Mouse (Mus musculus) CD4-positive, CD25-positive, alpha-beta regulatory T cell, adult 4 months (primary cell): ENCODE measurements around the gene Elavl1. TPM values are rescaled to one million over a fixed set of nuclear protein-coding genes. Genes with fewer than 3 reads are reported as not detected.
"Not testable (repeated sequence)": the region's sequence is repeated elsewhere in the genome, so short reads cannot be mapped to it uniquely, and the experiment has no call there.

Experiments used
- ATAC-seq: one replicate; pipeline ENCODE4 v1.8.0; 2017
- polyA plus RNA-seq, 2 experiments: library from polyadenylated mRNA; unstranded; fragments of 100-300 nt; shearing (Covaris generic); gene quantifications; one replicate each; pipeline ENCODE4 v1.2.1; 2017

The Elavl1 gene
- polyA plus RNA-seq: 10 to 100 TPM; 20.4 to 38.9 TPM

DNA sequence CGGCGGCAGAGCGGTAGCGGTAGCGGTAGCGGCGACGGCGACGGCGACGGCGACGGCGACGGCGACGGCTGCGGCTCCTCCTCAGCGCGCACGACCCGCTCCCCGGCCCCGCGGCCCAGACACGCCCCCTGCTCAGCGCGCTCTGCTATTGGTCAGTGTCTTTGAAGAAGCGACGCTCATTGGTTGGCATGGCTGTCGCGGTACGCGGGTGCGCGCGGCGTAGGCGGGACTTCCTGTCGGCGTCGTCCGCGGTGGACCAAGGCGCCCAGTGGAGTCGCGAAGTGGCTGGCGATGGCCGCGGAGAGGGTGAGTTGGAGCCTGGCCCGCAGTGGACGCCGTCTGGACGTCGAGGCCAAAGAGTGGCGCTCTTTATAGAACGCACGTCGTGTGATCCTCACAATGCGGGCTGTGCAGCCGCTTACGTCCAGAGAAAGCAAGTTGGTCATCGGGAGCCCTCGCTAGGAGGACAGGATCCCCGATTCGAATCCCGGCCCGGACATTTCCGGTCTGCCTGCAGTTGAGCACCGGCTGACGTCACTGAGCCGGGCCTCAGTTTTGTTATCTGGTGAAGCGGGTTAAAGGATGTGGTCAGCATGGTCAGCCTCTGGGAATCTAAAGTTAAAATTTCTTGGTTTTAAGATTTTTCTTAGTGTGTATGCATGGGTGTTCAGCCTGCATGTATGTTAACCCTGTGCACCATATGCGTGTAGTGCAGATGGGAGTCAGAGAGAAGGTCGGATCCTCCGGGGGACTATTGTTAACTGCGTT is at the start of gene Elavl1, which contains the start of gene Ccl25:
TSS of gene Elavl1 (minus strand) at position 431 of the 768 bp plus-strand sequence.
TSS of gene Ccl25 (plus strand) at position 228 of the 768 bp plus-strand sequence.
- ATAC-seq: peak; percentile 92

DNA sequence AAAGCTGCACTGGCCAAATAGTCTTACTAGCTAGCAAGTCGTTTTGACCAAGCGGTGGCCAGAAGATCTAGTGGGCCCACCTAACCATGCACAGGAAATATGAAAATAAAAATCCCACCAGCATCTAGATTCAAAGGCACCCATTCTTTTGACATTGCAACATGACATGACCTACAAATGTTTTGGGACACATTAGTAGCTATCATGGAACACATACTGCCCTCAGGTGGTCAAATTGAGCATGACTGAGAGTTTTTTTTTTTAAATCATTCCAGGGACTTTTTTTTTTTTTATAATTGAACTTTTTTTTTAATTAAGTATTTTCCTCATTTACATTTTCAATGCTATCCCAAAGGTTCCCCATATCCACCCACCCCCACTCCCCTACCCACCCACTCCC is 47.4 kb upstream of the Elavl1 start:
- ATAC-seq: no peak

DNA sequence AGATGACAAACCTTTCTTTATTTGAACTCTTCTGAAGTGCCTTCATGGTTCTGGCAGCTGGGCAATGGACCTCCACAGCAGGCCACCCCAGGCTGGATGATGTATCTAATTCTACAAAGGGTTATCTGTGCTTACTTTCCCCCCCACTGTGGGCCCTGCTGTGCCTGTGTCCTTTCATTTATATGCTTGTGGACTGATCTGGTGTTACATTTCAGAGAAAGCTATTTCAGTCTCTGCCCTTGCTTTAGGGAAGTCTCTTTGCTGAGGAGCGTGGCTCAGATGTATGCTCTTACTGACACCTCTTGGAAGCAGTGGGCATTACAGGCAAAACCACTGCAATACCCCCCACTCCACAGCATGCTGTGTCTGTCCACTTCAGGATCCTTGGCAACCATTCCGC is 44.9 kb upstream of the Elavl1 start:
- ATAC-seq: peak; percentile 94

DNA sequence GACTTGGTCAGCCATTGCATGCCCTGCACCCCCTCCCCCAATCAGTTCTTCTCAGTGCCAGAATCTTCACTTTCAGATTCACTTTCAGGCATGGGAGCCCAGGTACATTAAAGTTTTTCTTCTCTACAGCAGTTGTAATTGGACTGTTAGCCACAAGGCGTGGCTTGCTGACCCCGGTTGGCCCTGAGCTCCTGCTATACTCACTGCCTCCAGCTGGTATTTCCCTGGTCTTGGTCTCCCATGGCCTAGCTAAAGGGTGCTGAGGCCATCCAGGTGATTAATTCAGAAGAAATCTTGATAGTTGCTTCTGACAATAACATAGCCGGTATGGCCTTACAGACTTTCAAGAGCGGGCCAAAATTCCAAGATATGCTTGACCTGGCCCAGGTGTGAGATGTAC is 43.3 kb upstream of the Elavl1 start:
- no peak for ATAC-seq

DNA sequence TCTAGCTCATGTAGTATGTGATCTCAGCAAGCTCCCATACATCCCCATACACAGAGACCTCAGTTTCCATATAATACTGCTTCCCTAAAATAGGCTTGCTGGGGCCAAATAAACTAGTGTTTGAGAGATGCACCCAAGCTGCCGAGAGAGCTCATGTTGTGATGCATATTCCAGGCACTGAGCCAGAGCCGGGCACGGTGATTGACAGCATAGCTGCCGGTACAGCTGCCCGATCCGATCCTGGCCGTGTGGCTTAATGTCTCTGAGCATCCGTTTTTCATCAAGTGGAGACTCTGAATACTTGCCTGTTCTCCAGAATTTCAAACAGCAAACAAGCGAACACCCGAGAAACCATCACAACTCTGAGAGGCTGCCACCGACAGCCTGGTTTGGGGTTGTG is 42.6 kb upstream of the Elavl1 start:
- no peak for ATAC-seq

DNA sequence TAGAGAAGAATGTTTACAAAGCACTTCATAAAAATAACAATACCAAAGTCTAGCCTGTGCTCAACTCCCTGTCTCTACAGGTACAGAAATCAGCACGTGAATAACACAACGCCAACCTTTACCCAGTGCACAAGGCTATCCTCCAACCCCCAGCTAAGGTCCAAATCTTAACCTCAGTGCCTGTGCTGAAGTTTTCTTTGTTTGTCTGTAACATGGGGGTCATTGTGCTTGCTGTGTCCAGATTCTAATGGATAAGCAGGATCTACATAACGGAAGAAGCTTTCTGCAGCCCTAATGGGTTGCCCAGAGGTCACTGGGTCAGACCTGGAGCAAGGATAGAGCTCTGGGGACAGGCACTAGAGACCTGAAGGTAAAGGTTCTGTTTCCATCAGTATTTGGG is 41.0 kb upstream of the Elavl1 start:
- no peak for ATAC-seq

DNA sequence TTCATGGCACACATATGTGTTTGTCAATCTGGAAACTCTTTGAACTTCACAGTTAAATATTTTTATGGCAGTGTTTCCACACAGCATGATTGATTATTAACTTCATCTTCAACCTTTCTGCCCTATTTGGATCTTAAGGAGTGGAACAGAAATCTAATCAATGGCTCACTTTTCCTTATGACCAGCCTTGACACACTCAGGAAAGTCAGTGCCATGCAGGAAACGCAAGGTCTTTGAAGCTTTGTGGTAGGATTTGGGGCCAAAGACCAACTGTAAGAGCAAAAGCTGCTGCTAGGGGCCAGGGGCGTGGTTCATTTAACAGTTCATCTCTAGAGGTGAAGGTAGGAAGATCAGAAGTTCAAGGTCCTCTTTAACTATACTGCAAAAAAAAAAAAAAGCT is 35.7 kb upstream of the Elavl1 start:
- ATAC-seq: no peak

DNA sequence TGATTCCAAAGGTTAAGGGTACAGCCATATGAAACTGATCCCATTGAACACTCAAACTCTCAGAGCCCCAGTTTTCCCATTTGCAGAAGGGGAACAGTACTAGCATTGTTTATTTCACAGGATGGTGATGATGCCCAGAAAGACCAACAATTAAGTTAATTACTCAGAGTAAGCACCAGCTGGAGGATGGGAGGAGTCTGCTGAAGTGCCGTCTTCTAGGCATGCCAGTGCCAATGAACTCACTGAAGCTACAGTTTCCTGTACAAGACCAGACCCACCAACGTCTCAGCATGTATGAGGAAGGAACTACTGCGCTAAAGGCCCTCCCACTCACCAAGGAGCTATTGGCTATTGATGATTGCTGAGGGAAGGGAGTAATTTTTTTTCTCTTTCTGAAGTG is 34.1 kb upstream of the Elavl1 start:
- ATAC-seq: no peak

DNA sequence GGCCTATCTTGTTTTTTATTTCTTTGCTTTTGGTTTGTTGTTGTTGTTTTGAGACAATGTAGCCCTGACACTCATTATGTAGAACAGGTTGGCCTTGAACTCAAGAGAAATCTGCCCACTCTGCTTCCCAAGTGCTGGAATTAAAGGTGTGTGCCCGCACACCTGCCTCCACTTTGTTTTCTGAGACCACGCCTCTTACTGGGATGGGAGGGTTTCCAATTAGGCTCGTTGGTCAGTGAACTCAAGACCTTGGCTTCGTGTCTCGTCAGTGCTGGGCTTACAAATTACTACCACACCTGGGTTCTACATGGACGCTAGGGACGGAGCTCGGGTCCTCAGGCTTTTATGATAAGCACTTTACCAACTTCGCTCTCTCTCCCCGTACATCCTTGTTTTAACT is 30.2 kb upstream of the Elavl1 start:
- no peak for ATAC-seq

DNA sequence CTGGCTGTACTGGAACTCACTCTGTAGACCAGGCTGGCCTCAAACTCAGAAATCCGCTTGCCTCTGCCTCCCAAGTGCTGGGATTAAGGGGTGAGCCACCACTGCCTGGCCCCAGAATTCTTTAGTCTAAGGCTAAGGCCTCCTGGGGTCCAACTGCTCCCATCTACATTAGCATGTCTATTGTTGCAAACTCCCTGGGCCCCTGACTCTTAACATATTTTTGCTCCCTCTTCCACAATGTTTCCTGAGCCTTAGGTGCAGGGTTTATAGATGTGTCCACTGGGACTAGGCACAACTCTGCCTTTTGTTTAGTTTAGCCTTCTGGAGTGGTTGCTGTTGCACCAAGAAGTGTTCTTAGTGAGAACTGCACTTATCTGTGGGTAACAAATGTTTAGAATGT is 29.3 kb upstream of the Elavl1 start:
- no peak for ATAC-seq

DNA sequence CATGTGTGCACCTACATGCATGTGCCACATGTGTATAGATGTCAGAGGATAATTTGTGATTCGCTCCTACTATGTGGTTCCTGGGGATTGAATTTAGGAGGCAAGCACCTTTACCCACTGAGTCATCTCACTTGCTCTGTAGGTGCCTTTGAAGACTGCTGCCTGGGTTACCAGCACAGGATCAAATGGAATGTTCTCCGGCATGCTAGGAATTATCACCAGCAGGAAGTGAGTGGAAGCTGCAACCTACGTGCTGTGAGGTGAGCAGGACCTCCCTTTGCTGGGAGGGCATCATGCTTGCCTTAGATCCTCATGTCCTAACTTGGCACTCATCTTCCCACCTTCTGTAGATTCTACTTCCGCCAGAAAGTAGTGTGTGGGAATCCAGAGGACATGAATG is 28.5 kb upstream of the Elavl1 start:
- no peak for ATAC-seq

DNA sequence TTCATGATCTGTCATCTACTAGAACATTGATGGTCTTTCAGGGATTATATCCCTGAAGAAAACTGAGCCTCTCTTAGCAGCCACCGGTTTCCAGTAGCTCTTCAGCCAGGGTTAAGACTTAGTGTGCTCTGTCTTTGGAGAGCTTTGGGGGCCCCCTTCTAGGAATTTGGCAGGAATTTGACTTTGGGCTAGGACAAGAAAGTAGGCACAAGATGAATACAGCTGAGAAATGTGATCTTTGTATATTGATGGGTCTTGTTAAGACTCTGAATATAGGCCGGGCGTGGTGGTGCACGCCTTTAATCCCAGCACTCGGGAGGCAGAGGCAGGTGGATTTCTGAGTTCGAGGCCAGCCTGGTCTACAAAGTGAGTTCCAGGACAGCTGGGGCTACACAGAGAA is 27.3 kb upstream of the Elavl1 start:
- not testable (repeated sequence) for ATAC-seq

DNA sequence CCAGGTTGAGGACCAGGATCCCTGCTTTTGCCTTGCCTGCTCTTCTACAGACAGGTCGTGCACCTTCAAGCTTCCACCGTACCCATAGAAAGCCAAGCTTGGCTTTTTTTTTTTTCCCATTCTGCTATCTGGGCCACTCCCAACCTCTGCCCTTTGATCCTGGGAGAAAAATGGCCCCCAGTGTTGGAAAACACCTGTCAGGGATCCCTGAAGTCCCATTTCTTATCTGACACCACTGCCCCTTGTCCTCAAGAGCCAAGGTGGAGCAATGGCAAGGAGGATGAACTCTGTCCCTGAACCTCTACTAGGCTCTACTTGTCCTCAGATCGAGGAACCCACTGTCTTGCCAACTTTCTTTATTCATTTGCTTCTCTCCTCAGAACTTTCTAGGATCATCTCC is 25.4 kb upstream of the Elavl1 start:
- no peak for ATAC-seq

DNA sequence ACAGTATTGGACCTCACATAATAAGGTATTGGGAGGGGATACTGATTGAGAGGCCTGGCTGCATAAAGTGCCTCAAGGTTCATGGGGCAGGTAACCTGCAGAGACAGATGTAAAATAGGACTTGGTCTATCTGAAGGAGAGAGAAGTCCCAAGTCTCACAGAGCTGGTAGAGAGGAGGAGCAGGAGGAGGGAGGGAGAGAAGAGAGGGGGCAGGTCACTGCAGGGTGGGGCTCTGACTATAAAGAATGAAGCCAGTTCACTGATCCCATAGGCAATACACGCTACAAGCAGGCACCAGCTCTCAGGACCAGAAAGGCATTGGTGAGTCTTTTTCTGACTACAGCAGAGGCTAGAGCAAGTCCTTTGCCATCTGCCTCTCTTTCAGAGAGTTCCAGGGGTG is 24.1 kb upstream of the Elavl1 start:
- ATAC-seq: no peak

DNA sequence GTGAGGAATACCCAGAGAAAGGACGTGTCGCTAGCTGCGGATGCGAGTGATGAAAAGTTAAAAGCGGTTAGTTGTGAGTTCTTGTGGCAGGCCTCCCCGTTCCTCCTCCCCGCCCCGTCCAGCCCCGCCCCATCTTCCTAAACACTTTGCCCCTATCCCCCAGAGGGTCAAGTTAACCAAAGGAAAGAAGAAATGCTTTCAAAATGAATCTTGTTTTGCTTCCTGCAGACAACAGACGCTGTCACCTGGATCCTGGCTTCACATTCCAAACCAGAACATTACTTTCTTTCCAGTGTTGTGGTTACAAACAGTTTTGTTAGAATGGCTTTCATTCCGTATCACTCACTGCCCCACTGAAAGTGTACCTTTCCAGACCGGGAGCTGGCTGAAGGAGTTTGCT is 23.1 kb upstream of the Elavl1 start:
- ATAC-seq: no peak

DNA sequence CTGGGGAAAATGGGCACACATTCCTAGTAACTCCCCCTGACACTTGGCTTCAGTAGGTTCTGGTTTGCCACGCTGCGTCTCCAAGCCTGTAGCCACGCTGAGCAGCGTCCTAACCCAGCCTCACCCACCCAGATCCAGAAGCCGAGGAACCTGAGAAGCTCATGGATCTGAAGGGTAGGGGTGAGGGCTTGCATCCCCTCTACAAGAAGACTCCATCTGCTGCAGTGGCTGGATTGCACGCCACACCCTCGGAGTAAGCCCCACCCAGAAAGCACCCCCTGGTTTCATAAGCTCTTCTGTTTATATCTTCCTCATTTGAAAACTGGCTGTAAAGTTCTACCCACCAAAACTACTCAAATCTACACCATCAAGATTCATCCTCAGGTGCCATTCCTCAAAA is 22.4 kb upstream of the Elavl1 start:
- ATAC-seq: no peak

DNA sequence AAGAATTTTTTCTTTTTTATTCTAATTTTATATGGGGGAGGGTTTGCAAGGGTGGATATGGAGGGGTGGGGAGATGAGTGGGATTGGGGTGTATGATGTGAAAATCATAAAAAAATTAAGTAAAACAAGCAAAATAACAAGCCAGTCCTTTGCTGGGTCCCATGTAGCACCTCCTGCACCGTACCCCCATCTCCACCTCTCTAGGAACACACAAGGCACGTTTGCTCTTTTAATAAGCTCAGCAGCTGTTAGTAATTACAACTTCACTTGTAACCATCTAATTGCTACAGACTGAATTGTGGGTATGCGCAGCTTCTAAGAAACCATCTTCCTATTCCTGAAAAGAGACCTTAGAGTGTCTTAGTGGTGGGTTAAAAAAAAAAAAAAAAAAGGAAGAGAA is 15.0 kb upstream of the Elavl1 start:
- ATAC-seq: no peak

DNA sequence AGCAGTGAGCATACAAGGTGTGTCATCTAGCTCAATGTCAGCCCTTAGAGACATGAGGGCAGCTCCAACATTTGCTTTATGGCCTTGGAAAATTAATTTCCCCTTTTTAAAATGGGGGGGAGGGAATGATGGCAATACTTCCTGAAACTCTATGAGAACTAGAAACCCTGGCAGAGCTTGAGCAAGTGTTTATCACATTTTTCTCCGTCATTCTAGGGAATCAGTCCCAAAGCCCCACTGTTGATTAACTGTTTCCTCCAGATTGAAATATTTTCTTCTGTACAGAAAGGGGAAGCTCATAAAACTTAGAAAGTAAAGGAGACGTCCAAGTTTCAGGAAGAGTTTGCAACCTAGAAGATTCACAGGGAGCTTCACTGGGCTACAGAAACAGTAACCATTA is 10.5 kb upstream of the Elavl1 start:
- no peak for ATAC-seq

DNA sequence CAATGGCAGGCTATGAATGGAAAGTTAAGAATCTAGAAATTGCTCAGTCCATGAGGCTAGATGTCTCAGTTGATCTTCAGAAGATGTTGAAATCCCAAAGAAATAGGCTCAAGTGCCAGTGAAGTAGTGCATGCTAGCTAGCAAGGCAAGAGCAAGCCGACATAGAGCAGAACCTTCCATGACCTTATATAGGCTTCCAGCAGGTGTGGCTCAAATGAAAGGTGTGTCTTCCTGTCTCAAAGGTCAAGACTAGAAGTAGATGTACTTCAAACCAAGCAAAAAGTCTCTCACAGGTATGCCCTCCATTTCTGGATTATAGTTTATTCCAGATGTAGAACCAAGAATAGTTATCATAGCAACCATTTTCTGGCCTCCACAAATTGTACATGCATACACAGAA is 8.8 kb upstream of the Elavl1 start:
- no peak for ATAC-seq

DNA sequence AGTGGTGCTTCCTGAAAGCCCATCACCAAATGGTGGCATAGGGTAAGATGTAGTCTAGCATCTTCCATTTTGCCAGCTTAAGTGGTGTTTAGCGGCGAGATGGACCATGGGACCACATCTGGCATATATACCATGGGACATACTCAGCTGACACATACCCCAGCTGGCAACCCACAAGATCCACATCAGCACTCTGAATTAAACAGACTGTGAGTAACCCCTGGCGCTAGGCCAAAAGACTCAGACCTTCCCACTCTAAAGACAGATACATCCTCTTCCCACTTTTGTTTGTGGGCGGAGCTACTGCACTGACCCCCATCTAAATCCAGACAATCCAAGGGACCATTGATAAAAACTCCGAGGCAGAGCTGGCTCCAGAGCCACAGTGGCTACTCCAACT is 3.8 kb upstream of the Elavl1 start:
- no peak for ATAC-seq

DNA sequence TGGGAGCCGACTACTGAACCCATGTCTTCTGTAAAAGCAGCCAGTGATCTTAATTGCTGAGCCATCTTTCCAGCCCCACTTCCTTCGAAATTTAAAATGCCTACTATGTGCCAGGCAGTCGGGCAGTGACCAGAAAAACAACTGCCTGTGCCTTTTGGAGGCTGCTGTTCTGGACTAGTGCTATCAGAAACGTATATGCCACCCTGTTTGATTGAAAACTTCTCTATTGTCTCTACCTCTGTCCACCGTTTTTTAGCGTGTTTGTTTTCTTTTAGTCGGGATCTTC is 481 bp upstream of the Elavl1 start:
- ATAC-seq: no peak

DNA sequence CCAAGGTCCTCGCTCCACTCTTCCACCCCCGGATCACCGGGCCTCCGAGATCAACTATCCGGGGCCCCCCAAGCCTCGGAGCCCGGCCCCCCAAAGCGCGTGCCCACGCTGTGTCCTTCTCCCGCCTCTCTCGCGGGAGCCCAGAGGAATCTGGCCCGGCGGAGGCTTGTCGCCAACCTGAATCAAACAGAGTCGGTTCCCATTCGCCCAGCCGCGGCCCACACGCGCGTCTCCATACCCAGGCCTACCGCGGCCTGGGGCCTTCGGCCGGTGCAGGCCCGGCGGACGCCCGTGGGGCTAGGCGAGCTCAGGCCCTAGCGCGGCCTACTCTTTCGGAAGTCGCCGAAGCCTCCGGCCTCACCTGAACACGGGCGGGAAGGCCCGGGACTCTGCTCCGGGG is 688 bp downstream of the Elavl1 start:
- peak; percentile 28 for ATAC-seq

DNA sequence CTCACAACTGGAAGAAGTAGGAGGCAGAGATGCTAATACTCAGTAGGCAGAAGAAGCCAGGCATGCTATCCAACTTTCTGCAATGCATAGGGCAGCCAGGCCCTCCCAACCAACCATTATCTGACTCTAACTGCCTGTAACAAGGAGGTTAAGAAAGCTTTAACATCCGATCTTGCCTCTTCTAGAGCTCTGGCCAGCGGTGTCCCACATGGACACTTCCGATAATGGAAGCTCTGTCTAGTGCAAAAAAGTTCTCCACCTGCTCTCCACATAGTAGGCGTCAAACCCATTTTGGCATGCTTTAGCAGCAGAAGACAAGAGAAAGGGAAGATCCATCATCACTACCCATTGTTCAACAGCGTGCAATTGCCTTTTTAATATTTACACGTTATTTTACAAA is 1.3 kb downstream of the Elavl1 start:
- ATAC-seq: no peak

DNA sequence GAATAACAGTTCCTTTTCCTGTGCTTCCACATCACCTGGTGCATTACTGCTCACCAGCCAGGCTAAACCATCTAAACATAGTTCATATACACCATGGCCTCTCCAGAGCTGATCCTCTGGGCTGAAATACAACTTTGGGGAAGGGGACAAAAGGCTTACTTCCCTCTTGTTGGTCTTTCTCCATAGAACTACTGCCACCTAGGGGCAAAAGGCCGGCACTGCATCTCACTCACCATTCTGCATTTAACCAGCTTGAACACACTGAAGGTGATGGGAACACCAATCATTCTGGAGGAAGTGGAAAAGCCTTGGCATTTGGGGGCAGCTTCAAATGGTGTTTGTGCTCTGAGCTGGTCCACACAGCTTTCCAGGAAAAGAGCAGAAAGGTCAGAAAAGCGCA is 2.7 kb downstream of the Elavl1 start:
- ATAC-seq: peak; percentile 22

DNA sequence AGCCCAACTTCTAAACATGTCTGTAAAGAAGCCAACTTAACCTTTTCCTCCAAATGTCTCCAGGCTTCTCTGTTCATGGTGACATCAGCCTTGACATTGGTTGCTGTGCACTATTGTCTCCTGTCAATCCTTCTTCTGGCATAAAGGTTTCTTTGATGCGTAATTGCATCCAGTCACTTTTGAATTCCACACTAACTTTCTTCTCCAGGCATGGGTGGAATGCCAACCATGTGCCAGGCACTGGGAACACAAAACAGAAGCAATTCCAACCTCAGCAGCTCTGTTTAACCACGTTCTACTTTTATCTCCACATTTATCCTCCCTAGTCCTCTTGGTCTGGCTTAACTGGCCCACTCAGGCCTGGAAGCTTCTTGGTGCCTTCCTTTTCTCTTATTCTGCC is 4.2 kb downstream of the Elavl1 start:
- no peak for ATAC-seq
